In the genomic region with DNA sequence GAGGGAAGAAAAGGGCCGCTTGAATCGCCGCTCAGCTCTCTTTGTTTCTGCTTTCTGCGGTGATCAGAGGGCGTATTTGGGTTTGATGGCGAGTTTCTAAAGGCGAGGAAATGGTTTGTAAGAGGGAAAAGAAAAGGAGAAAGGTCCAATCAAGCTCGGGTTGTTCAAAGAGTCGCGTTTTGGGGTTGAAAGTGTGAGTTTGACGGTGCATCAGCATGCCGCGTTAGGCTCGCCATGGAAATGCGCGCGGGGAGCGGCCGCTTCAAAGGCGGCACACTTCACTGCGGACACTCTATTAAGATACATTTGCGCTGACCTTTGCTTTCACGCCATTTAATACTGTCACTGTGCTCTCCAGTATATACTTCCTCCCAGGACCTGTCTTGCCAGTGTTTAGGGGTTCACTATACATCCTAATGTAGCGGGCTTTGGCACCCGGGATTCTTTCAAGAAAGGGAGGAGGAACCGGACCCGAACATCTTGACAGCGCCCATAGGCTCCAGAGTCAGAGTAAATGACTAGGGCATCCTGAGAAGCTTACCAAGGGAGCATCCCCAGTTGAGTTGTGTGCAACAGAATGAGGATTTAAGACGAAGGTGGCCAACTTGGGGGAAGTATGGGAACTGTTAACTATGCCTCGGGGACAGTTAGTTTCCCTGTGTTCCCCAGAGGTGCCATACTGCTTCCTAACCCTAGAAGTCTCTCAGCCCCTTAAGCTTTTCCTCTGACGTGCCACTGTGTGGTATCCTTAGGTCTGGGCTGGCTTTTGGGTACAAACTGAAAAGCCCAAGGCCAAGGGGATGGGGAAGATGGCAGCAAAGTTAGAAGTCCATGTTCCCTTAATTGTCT, we compare ENCODE assay signal across 16 mouse cellular contexts. TPM values are rescaled to one million over a fixed set of nuclear protein-coding genes. Genes with fewer than 3 reads are reported as not detected.
DNase-seq lines count a peak whose midpoint lies in the region; ATAC-seq and TF ChIP-seq lines count a peak whose summit lies in the region.
"Had no signal": no experiment of that assay in that cellular context is flagged by ENCODE, and none has a peak within 500 bp of the region (broad histone marks: within the 10 kb centered on the region; RNA-seq: fewer than 3 reads in every experiment).

No protein-coding gene starts in this region.

- TF ChIP-seq EP300 in liver, postnatal 0 days (IDR thresholded peaks at IDR 0.05; ENCODE audit: low read depth) = no peak

- H3K27me3 ChIP-seq in liver, embryonic 11.5 days (replicated peaks; ENCODE audit: control insufficient read depth, insufficient read depth, low read length) = peaks cover 100% of the 10 kb centered on the region
- peaks cover 92% of the 10 kb centered on the region for H3K27me3 ChIP-seq in liver, postnatal 0 days (ENCODE audit: insufficient read depth, low read length)
- H3K27me3 ChIP-seq in forebrain, embryonic 11.5 days (ENCODE audit: control insufficient read depth, insufficient read depth, low read length) = peaks cover 76% of the 10 kb centered on the region
- peaks cover 38% of the 10 kb centered on the region for H3K27me3 ChIP-seq in hindbrain, postnatal 0 days (ENCODE audit: insufficient read depth, low read length)
- H3K27me3 ChIP-seq in neural tube, embryonic 13.5 days = peaks cover 94% of the 10 kb centered on the region

- TF ChIP-seq CTCF in liver, postnatal 0 days (IDR thresholded peaks at IDR 0.05; ENCODE audit: low read depth) = no peak
- peak; percentile 4; the same call in 1 of the 2 replicates for TF ChIP-seq CTCF in hindbrain, postnatal 0 days (IDR thresholded peaks at IDR 0.05; ENCODE audit: low read depth)

- H3K27ac ChIP-seq in liver, embryonic 11.5 days (ENCODE audit: low read depth, low read length) = no peak overlapping the region
- H3K27ac ChIP-seq in liver, postnatal 0 days (ENCODE audit: low read depth) = no peak overlapping the region
- H3K27ac ChIP-seq in forebrain, embryonic 11.5 days (ENCODE audit: low read depth, low read length) = peak overlapping the region; percentile 84
- peak overlapping the region; percentile 98 for H3K27ac ChIP-seq in hindbrain, postnatal 0 days
- H3K27ac ChIP-seq in neural tube, embryonic 13.5 days (replicated peaks) = peak overlapping the region; percentile 98
- H3K27ac ChIP-seq: kidney, embryonic 15.5 days; left cerebral cortex, adult 2 months; liver, embryonic 15.5 days had no signal

- H3K36me3 ChIP-seq in liver, embryonic 11.5 days (ENCODE audit: control insufficient read depth, insufficient read depth, low read length) = no peaks in the 10 kb centered on the region
- H3K36me3 ChIP-seq in liver, postnatal 0 days (replicated peaks; ENCODE audit: insufficient read depth, low read length) = no peaks in the 10 kb centered on the region
- H3K36me3 ChIP-seq in forebrain, embryonic 11.5 days (ENCODE audit: control insufficient read depth, insufficient read depth, low read length) = no peaks in the 10 kb centered on the region
- no peaks in the 10 kb centered on the region for H3K36me3 ChIP-seq in hindbrain, postnatal 0 days (ENCODE audit: insufficient read depth, low read length)
- no peaks in the 10 kb centered on the region for H3K36me3 ChIP-seq in neural tube, embryonic 13.5 days
- H3K36me3 ChIP-seq: kidney, embryonic 15.5 days; liver, embryonic 15.5 days had no signal

- no peaks in the 10 kb centered on the region for H3K9me3 ChIP-seq in liver, embryonic 11.5 days (ENCODE audit: control insufficient read depth, low read length)
- H3K9me3 ChIP-seq in liver, postnatal 0 days (ENCODE audit: low read length) = no peaks in the 10 kb centered on the region
- H3K9me3 ChIP-seq in forebrain, embryonic 11.5 days (ENCODE audit: control insufficient read depth, low read length) = no peaks in the 10 kb centered on the region
- no peaks in the 10 kb centered on the region for H3K9me3 ChIP-seq in hindbrain, postnatal 0 days (ENCODE audit: low read length)
- H3K9me3 ChIP-seq in neural tube, embryonic 13.5 days = no peaks in the 10 kb centered on the region
- H3K9me3 ChIP-seq: kidney, embryonic 15.5 days; liver, embryonic 15.5 days had no signal

- 2% methylated on average over 31 of the region's 31 CpGs for WGBS in liver, embryonic 11.5 days
- 2% methylated on average over 31 of the region's 31 CpGs for WGBS in liver, postnatal 0 days (ENCODE audit: insufficient replicate concordance)
- under 1% methylated on average over 31 of the region's 31 CpGs for WGBS in forebrain, embryonic 11.5 days
- WGBS in hindbrain, postnatal 0 days = 4% methylated on average over 31 of the region's 31 CpGs
- 2% methylated on average over 31 of the region's 31 CpGs for WGBS in neural tube, embryonic 13.5 days

- peak; percentile 31 for DNase-seq in liver, embryonic 11.5 days (ENCODE audit: low spot score)
- DNase-seq in liver, postnatal 0 days = no peak
- DNase-seq in forebrain, embryonic 11.5 days (ENCODE audit: low spot score) = peak; percentile 78
- DNase-seq in hindbrain, postnatal 0 days (ENCODE audit: low spot score) = peak; percentile 68
- DNase-seq in layer of hippocampus, adult 9-11 months = no peak
- DNase-seq in right cerebral cortex, postnatal 14 days = no peak
- DNase-seq: adrenal gland, postnatal 14 days had no signal

- H3K4me1 ChIP-seq in liver, embryonic 11.5 days (replicated peaks; ENCODE audit: control insufficient read depth, insufficient read depth, low read length) = no peaks in the 10 kb centered on the region
- no peaks in the 10 kb centered on the region for H3K4me1 ChIP-seq in liver, postnatal 0 days (ENCODE audit: insufficient read depth)
- H3K4me1 ChIP-seq in forebrain, embryonic 11.5 days (replicated peaks; ENCODE audit: control insufficient read depth, insufficient read depth, low read length) = peaks cover 10% of the 10 kb centered on the region
- H3K4me1 ChIP-seq in hindbrain, postnatal 0 days (ENCODE audit: insufficient read depth, low read length) = 0 out of 2 replicates have a peak, but pooled peaks cover 7% of the 10 kb centered on the region
- peaks cover 51% of the 10 kb centered on the region for H3K4me1 ChIP-seq in neural tube, embryonic 13.5 days (replicated peaks)
- H3K4me1 ChIP-seq: kidney, embryonic 15.5 days; liver, embryonic 15.5 days had no signal

- ATAC-seq in liver, embryonic 11.5 days (replicated peaks; ENCODE audit: low FRiP score) = no peak
- no peak for ATAC-seq in liver, postnatal 0 days
- peak; percentile 22 for ATAC-seq in forebrain, embryonic 11.5 days (replicated peaks; ENCODE audit: low FRiP score)
- peak; percentile 36 for ATAC-seq in hindbrain, postnatal 0 days
- peak; percentile 10; the same call in 1 of the 2 replicates for ATAC-seq in neural tube, embryonic 13.5 days (ENCODE audit: low read depth)
- no peak for ATAC-seq in megakaryocyte-erythroid progenitor cell, adult 5-6 weeks (replicated peaks; ENCODE audit: low FRiP score, low TSS enrichment, poor library complexity, severe bottlenecking)

- no peak overlapping the region for H3K9ac ChIP-seq in liver, embryonic 11.5 days (ENCODE audit: low read depth, low read length)
- H3K9ac ChIP-seq in liver, postnatal 0 days (replicated peaks) = no peak overlapping the region
- H3K9ac ChIP-seq in forebrain, embryonic 11.5 days (ENCODE audit: low read length) = peak overlapping the region; percentile 45; the same call in 1 of the 2 replicates
- H3K9ac ChIP-seq in hindbrain, postnatal 0 days (replicated peaks; ENCODE audit: low read length) = peak overlapping the region; percentile 58
- H3K9ac ChIP-seq in neural tube, embryonic 13.5 days = peak overlapping the region; percentile 76
- H3K9ac ChIP-seq: kidney, embryonic 15.5 days; liver, embryonic 15.5 days had no signal

- no peak overlapping the region for H3K4me3 ChIP-seq in liver, embryonic 11.5 days (ENCODE audit: low read depth, low read length)
- H3K4me3 ChIP-seq in liver, postnatal 0 days (ENCODE audit: low read depth, low read length) = no peak overlapping the region
- peak overlapping the region; percentile 3; the same call in 1 of the 2 replicates for H3K4me3 ChIP-seq in forebrain, embryonic 11.5 days (ENCODE audit: low read depth, low read length)
- peak overlapping the region; percentile 30 for H3K4me3 ChIP-seq in hindbrain, postnatal 0 days (ENCODE audit: low read length)
- H3K4me3 ChIP-seq in neural tube, embryonic 13.5 days = peak overlapping the region; percentile 20
- H3K4me3 ChIP-seq: kidney, embryonic 15.5 days; left cerebral cortex, adult 2 months; liver, embryonic 15.5 days; megakaryocyte, embryonic 14.5 days had no signal

- no peak overlapping the region for H3K4me2 ChIP-seq in liver, embryonic 11.5 days
- H3K4me2 ChIP-seq in liver, postnatal 0 days (ENCODE audit: low read depth, low read length) = no peak overlapping the region
- peak overlapping the region; percentile 40 for H3K4me2 ChIP-seq in forebrain, embryonic 11.5 days (ENCODE audit: low read depth, low read length, severe bottlenecking)
- peak overlapping the region; percentile 53 for H3K4me2 ChIP-seq in hindbrain, postnatal 0 days (ENCODE audit: low read depth, low read length)
- peak overlapping the region; percentile 75 for H3K4me2 ChIP-seq in neural tube, embryonic 13.5 days
- H3K4me2 ChIP-seq: kidney, embryonic 15.5 days; liver, embryonic 15.5 days had no signal

RNA-seq across cellular contexts. Expression of gene Zic1, which starts 21.5 kb away (rescaled TPM):
- 0.04 and 0.06 TPM in 2 replicates for polyA plus RNA-seq in liver, embryonic 11.5 days (2014; fragmentation: Nextera tagmentation; extraction: Ambion mirVana)
- polyA plus RNA-seq in liver, postnatal 0 days (2015; fragmentation: Nextera tagmentation; extraction: Ambion mirVana) = not detected in 2 replicates
- polyA plus RNA-seq in forebrain, embryonic 11.5 days (2014; fragmentation: Nextera tagmentation; extraction: Ambion mirVana) = 14.7 and 15.7 TPM in 2 replicates
- 281 and 342 TPM in 2 replicates for total RNA-seq in hindbrain, postnatal 0 days (2014; rRNA removed)
- 19.7 and 21.5 TPM in 2 replicates for polyA plus RNA-seq in hindbrain, postnatal 0 days (2015; fragmentation: Nextera tagmentation; extraction: Ambion mirVana)
- 16.5 and 19.9 TPM in 2 replicates for polyA plus RNA-seq in neural tube, embryonic 13.5 days (2015; fragmentation: Nextera tagmentation; extraction: Ambion mirVana)
- not detected in 2 replicates for total RNA-seq in megakaryocyte-erythroid progenitor cell, adult 5-6 weeks (2014; fragmentation: Nextera tagmentation)
- not detected in 2 replicates for total RNA-seq in megakaryocyte-erythroid progenitor cell, adult 5-6 weeks (2017)
- total RNA-seq: adrenal gland, postnatal 14 days; common myeloid progenitor, adult 5-6 weeks had no signal
- polyA plus RNA-seq: kidney, embryonic 15.5 days; stomach, embryonic 16.5 days had no signal

RNA-seq across cellular contexts. Expression of gene Zic4, which starts 24.9 kb away (rescaled TPM):
- polyA plus RNA-seq in liver, embryonic 11.5 days (2014; fragmentation: Nextera tagmentation; extraction: Ambion mirVana) = not detected in 2 replicates
- polyA plus RNA-seq in liver, postnatal 0 days (2015; fragmentation: Nextera tagmentation; extraction: Ambion mirVana) = not detected in 2 replicates
- 58.8 and 59.5 TPM in 2 replicates for polyA plus RNA-seq in forebrain, embryonic 11.5 days (2014; fragmentation: Nextera tagmentation; extraction: Ambion mirVana)
- total RNA-seq in hindbrain, postnatal 0 days (2014; rRNA removed) = 107 and 144 TPM in 2 replicates
- 51.0 and 58.2 TPM in 2 replicates for polyA plus RNA-seq in hindbrain, postnatal 0 days (2015; fragmentation: Nextera tagmentation; extraction: Ambion mirVana)
- polyA plus RNA-seq in neural tube, embryonic 13.5 days (2015; fragmentation: Nextera tagmentation; extraction: Ambion mirVana) = 43.0 and 51.6 TPM in 2 replicates
- not detected in 2 replicates for total RNA-seq in megakaryocyte-erythroid progenitor cell, adult 5-6 weeks (2014; fragmentation: Nextera tagmentation)
- not detected in 2 replicates for total RNA-seq in megakaryocyte-erythroid progenitor cell, adult 5-6 weeks (2017)
- total RNA-seq: adrenal gland, postnatal 14 days; common myeloid progenitor, adult 5-6 weeks had no signal
- polyA plus RNA-seq: heart, embryonic 16.5 days; kidney, embryonic 15.5 days; liver, embryonic 15.5 days; stomach, embryonic 16.5 days had no signal

Comparison
In these comparisons a context has a peak if more than half of its experiments do, and no peak if none do; other contexts are left out.
1. DNase-seq: peak in liver, embryonic 11.5 days (single experiment), forebrain, embryonic 11.5 days (single experiment) and hindbrain, postnatal 0 days (single experiment); none in liver, postnatal 0 days (single experiment), layer of hippocampus, adult 9-11 months (single experiment) and right cerebral cortex, postnatal 14 days (single experiment).
2. ATAC-seq: peak in forebrain, embryonic 11.5 days (single experiment), hindbrain, postnatal 0 days (single experiment) and neural tube, embryonic 13.5 days (single experiment); none in liver, embryonic 11.5 days (single experiment), liver, postnatal 0 days (single experiment) and megakaryocyte-erythroid progenitor cell, adult 5-6 weeks (single experiment).
3. H3K27ac ChIP-seq: peak in forebrain, embryonic 11.5 days (single experiment), hindbrain, postnatal 0 days (single experiment) and neural tube, embryonic 13.5 days (single experiment); none in liver, embryonic 11.5 days (single experiment) and liver, postnatal 0 days (single experiment).
4. H3K4me2 ChIP-seq: peak in forebrain, embryonic 11.5 days (single experiment), hindbrain, postnatal 0 days (single experiment) and neural tube, embryonic 13.5 days (single experiment); none in liver, embryonic 11.5 days (single experiment) and liver, postnatal 0 days (single experiment).
5. H3K4me3 ChIP-seq: peak in forebrain, embryonic 11.5 days (single experiment), hindbrain, postnatal 0 days (single experiment) and neural tube, embryonic 13.5 days (single experiment); none in liver, embryonic 11.5 days (single experiment) and liver, postnatal 0 days (single experiment).
6. H3K9ac ChIP-seq: peak in forebrain, embryonic 11.5 days (single experiment), hindbrain, postnatal 0 days (single experiment) and neural tube, embryonic 13.5 days (single experiment); none in liver, embryonic 11.5 days (single experiment) and liver, postnatal 0 days (single experiment).
7. RNA of gene Zic1, which starts 21.5 kb away (polyA plus RNA-seq): 19.7 to 21.5 TPM in hindbrain, postnatal 0 days, 16.5 to 19.9 TPM in neural tube, embryonic 13.5 days and 14.7 to 15.7 TPM in forebrain, embryonic 11.5 days; 0.04 to 0.06 TPM in liver, embryonic 11.5 days and not detected in liver, postnatal 0 days; every median in the first group is over 10 times any median in the second.
8. RNA of gene Zic4, which starts 24.9 kb away (polyA plus RNA-seq): 58.8 to 59.5 TPM in forebrain, embryonic 11.5 days, 51.0 to 58.2 TPM in hindbrain, postnatal 0 days and 43.0 to 51.6 TPM in neural tube, embryonic 13.5 days; not detected in liver, embryonic 11.5 days and not detected in liver, postnatal 0 days; every median in the first group is over 10 times any median in the second.